Mouse (Mus musculus): Measurements from ENCODE around the gene Asf1a. TPM values are rescaled to one million over a fixed set of nuclear protein-coding genes. Genes with fewer than 3 reads are reported as not detected.

The Asf1a gene
- polyA plus RNA-seq (2012; rRNA removed), result 52.3 and 68.6 TPM in 2 replicates

DNA sequence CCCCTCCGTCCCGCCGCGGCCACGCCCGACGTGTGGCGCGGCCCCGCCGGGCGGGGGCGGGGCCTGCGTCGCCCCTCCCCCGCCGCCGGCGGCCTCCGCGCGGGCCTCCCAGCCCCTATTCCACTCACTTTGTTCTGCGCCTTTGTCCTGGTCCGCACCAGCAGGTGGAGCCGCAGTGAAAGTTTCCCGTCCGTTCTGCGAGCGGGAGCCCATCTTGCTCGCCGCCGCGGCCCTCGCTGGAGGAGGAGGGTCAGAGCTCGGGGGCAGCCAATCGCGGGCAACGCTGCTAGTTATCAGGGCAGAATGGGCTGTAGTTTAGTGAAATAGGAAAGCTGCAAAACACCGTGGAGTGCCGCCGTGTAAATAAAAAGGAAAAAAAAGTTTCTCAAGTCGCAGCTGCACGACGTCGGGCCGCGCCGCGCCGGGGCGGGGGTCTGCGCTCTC, at the start of gene Asf1a:
Gene Asf1a (plus strand): TSS at position 81 of the 444 bp plus-strand sequence.

DNA sequence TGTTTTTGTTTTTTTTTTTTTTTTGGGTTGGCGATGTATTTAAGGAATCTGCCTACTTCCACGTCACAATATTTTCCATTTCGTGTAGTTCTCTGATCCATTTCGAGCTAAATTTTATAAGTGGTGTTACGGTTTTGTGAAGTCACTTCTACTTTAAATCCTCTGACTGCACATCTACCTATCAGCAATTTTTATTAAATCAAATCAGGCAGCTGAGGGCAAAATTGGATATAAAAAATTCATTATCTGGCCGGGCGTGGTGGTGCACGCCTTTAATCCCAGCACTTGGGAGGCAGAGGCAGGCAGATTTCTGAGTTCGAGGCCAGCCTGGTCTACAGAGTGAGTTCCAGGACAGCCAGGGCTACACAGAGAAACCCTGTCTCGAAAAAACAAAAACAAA, 33.8 kb downstream of the Asf1a start, which contains the start of gene Mcm9:
Gene Mcm9 (minus strand): TSS at position 101 of the 400 bp plus-strand sequence.

Other genes with a start within 250 kb of the Asf1a start
- gene Cep85l, start 216.8 kb upstream of the Asf1a start, polyA plus RNA-seq (2012; rRNA removed), result 6.9 and 7.5 TPM in 2 replicates
- gene Mcm9, start 33.7 kb downstream of the Asf1a start, polyA plus RNA-seq (2012; rRNA removed), result 4.9 and 5.8 TPM in 2 replicates
- 17.2 and 17.9 TPM in 2 replicates for gene Fam184a, start 154.4 kb downstream of the Asf1a start, polyA plus RNA-seq (2012; rRNA removed)